Mouse (Mus musculus) midbrain, embryonic 16.5 days (tissue): ENCODE measurements around the gene Auts2. TPM values are rescaled to one million over a fixed set of nuclear protein-coding genes. Genes with fewer than 3 reads are reported as not detected.

Experiments used
- ATAC-seq: fragments of 200-750 bp; cut with Nextera tagmentation; 2 replicates; pipeline ENCODE4 v1.8.0; 2017; ENCODE audit warnings: moderate TSS enrichment
- H3K27ac ChIP-seq: fragments of 300-500 bp; sonication (generic); 2 replicates; pipeline ENCODE4 v1.5.1; 2014; ENCODE audit warnings: mild to moderate bottlenecking, low read length, mixed read lengths
- H3K27me3 ChIP-seq: fragments of 300-500 bp; sonication (generic); 2 replicates; pipeline ENCODE4 v1.6.1; 2014; ENCODE audit warnings: low read depth, low read length, mixed read lengths; ENCODE audit not compliant: control insufficient read depth, insufficient read depth
- H3K36me3 ChIP-seq: fragments of 300-500 bp; sonication (generic); 2 replicates; pipeline ENCODE4 v1.6.1; 2014; ENCODE audit warnings: mild to moderate bottlenecking, low read length, moderate library complexity, mixed read lengths; ENCODE audit not compliant: control insufficient read depth, insufficient read depth
- H3K4me1 ChIP-seq: fragments of 300-500 bp; sonication (generic); 2 replicates; pipeline ENCODE4 v1.6.1; 2014; ENCODE audit warnings: mild to moderate bottlenecking, low read length, mixed read lengths; ENCODE audit not compliant: control insufficient read depth, insufficient read depth
- H3K4me2 ChIP-seq: fragments of 300-500 bp; sonication (generic); 2 replicates; pipeline ENCODE4 v1.6.1; 2014; ENCODE audit warnings: mild to moderate bottlenecking, low read length, mixed read lengths
- H3K4me3 ChIP-seq: fragments of 300-500 bp; sonication (generic); 2 replicates; pipeline ENCODE4 v1.5.1; 2014; ENCODE audit warnings: low read depth, mild to moderate bottlenecking, low read length, moderate library complexity, mixed read lengths
- H3K9ac ChIP-seq: fragments of 300-500 bp; sonication (generic); 2 replicates; pipeline ENCODE4 v1.6.1; 2014; ENCODE audit warnings: low read depth, low read length, mixed read lengths
- H3K9me3 ChIP-seq: fragments of 300-500 bp; sonication (generic); replicated peaks from 2 replicates; pipeline ENCODE4 v1.6.1; 2014; ENCODE audit warnings: mild to moderate bottlenecking, low read length, mixed read lengths; ENCODE audit not compliant: control insufficient read depth, poor library complexity, severe bottlenecking
- WGBS: fragments of 180-500 bp; shearing (Covaris S2); extraction: QIAGEN DNeasy Blood & Tissue Kit; methylation state at CpG from one replicate; pipeline ENCODE4 v1.1.7; 2014; 5-methylcytosine and 5-hydroxymethylcytosine counted together
- polyA plus RNA-seq: library from polyadenylated mRNA; unstranded; fragments of >200 nt; fragmentation: Nextera tagmentation; extraction: Ambion mirVana; gene quantifications from 2 replicates; pipeline ENCODE4 v1.2.1, GENCODE M21; 2015

Auts2 gene
- polyA plus RNA-seq, 1 experiment from 2014 or later = 49.8 TPM

DNA sequence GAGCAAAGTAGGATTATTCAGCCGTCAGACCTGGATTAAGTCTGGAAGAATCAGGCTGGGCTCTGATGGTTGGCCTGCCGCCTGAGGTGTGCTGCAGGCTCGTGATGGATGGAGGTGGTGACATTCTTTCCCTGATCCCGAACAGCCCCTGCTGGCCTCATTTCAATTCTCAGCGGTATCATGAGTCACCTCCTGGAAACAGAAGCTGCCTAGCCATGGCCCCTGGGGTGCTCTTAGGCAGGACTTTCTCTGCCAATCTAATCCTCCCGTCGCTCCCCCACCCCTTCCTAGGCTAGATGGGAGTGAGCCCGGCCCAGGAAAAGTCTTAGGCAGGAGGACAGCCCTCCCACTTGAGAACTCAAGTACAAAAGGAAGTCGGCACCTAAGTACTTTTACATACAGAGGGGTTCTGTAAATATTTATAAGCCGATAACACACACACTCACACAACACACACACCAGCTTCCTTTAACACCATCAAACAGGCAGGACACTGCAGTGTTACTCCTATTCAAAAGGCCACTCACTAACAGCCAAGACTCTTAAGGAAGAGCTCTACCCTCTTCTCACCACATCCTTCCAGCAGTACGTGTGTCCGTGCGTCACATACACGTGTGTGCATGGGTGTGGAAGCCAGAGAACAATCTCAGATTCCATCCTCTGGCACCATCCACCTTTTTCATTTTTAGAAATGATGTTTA, 1027.3 kb downstream of the Auts2 start:
- no peak overlapping the region for H3K27ac ChIP-seq
- no peaks in the 10 kb centered on the region for H3K36me3 ChIP-seq
- H3K4me3 ChIP-seq = no peak overlapping the region
- H3K4me2 ChIP-seq = no peak overlapping the region
- no peak overlapping the region for H3K9ac ChIP-seq
- H3K27me3 ChIP-seq = no peaks in the 10 kb centered on the region
- ATAC-seq = no peak
- H3K9me3 ChIP-seq = no peaks in the 10 kb centered on the region
- WGBS = 22% methylated on average over 14 of the region's 14 CpGs
- peaks cover 32% of the 10 kb centered on the region for H3K4me1 ChIP-seq

- H3K4me1 ChIP-seq = peaks cover 30% of the 10 kb centered on the region
- no peak overlapping the region for H3K9ac ChIP-seq
- H3K9me3 ChIP-seq = no peaks in the 10 kb centered on the region
- no peak for ATAC-seq
- WGBS = 23% methylated on average over 3 of the region's 3 CpGs
- no peak overlapping the region for H3K4me2 ChIP-seq
- peak overlapping the region; percentile 31 for H3K27ac ChIP-seq
- H3K27me3 ChIP-seq = no peaks in the 10 kb centered on the region
- no peaks in the 10 kb centered on the region for H3K36me3 ChIP-seq
- H3K4me3 ChIP-seq = no peak overlapping the region
These were observed 1029.4 kb downstream of the Auts2 start for GRCm38 (mm10) chr5:131513753-131514152.

DNA sequence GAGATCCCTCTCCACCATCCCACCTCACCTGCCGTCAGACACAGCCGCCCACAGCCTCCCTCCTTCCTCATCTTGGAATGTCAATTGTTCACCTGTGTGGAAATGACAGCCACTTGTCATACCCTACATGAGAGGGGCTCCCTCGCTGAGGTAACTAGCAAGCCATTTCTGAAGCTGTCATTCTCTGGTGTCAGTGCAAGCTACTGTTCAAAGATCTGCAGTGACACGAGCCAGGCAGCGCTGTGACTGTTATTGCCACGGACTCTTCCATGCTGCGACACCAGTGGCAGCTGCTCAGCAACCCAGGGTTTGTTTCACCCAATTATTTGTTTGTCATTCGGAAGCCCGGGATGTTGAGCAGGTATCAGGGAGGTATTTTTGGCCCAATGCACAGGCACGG, 1030.5 kb downstream of the Auts2 start:
- H3K9ac ChIP-seq = no peak overlapping the region
- H3K4me3 ChIP-seq = no peak overlapping the region
- peaks cover 25% of the 10 kb centered on the region for H3K4me1 ChIP-seq
- H3K36me3 ChIP-seq = no peaks in the 10 kb centered on the region
- H3K9me3 ChIP-seq = no peaks in the 10 kb centered on the region
- no peak overlapping the region for H3K4me2 ChIP-seq
- 79% methylated on average over 10 of the region's 10 CpGs for WGBS
- H3K27ac ChIP-seq = no peak overlapping the region
- ATAC-seq = peak; percentile 61
- H3K27me3 ChIP-seq = no peaks in the 10 kb centered on the region

- 90% methylated on average over 5 of the region's 5 CpGs for WGBS
- H3K27me3 ChIP-seq = no peaks in the 10 kb centered on the region
These were observed 1032.5 kb downstream of the Auts2 start for GRCm38 (mm10) chr5:131510659-131511058.

DNA sequence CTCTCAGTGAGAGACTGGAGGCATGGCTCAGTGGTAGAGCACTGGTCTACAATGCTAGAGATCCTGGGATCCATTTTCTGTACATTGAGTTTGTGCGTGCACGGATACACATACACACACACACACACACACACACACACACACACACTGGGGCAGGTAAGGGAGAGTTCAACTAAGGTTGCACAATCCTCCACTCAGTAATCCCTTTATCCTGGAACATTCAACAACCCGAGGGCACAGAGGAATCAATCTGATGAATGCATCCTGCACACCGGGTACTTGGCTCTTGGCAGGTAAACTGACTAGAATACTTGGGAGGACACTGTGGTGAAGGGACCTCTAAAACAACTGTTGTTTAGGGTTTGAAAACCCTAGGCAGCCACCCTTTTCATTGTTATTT, 1033.8 kb downstream of the Auts2 start:
- Histone ChIP-seq H3K4me2 (no peak overlapping the region), H3K27ac (no peak overlapping the region), H3K27me3 (no peaks in the 10 kb centered on the region), H3K9ac (no peak overlapping the region), H3K36me3 (no peaks in the 10 kb centered on the region), H3K4me1 (peaks cover 6% of the 10 kb centered on the region), H3K9me3 (no peaks in the 10 kb centered on the region), H3K4me3 (no peak overlapping the region)
- WGBS = 82% methylated on average over 4 of the region's 4 CpGs
- no peak for ATAC-seq

More at GRCm38 (mm10) chr5:131510659-131511058, 1032.5 kb downstream of the Auts2 start:
- Histone ChIP-seq H3K9ac (no peak overlapping the region), H3K4me2 (no peak overlapping the region), H3K4me1 (peaks cover 9% of the 10 kb centered on the region), H3K36me3 (no peaks in the 10 kb centered on the region), H3K9me3 (no peaks in the 10 kb centered on the region), H3K27ac (no peak overlapping the region), H3K4me3 (no peak overlapping the region)
- ATAC-seq = no peak

DNA sequence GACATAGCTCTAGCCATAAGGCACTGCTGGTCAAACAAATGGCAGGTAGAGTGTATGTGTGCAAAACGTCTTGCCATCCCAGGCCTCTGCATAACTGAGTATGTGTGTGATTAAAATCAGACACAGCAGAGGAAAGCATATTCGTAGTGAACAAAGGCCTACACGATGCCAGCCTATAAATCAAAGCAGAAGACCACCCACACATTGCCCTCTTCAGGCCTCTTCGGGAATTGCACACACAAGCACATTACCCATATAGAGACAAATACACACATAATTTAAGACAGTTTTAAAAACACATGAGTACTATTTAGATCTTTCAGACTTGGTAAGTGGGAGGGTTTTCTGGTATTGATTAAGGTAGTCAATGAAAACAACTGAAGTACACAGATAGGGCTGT, 1044.3 kb downstream of the Auts2 start:
- Histone ChIP-seq H3K27ac (no peak overlapping the region), H3K36me3 (no peaks in the 10 kb centered on the region), H3K4me1 (0 out of 2 replicates have a peak, but pooled peaks cover 5% of the 10 kb centered on the region), H3K9ac (no peak overlapping the region), H3K9me3 (no peaks in the 10 kb centered on the region), H3K4me2 (no peak overlapping the region), H3K27me3 (no peaks in the 10 kb centered on the region), H3K4me3 (no peak overlapping the region)
- 96% methylated on average over 4 of the region's 4 CpGs for WGBS
- no peak for ATAC-seq

GRCm38 (mm10) chr5:131496517-131497216, 1046.5 kb downstream of the Auts2 start:
- 93% methylated on average over 10 of the region's 10 CpGs for WGBS
- Histone ChIP-seq H3K9ac (no peak overlapping the region), H3K4me2 (no peak overlapping the region), H3K27ac (no peak overlapping the region), H3K27me3 (no peaks in the 10 kb centered on the region), H3K36me3 (no peaks in the 10 kb centered on the region), H3K4me3 (no peak overlapping the region), H3K9me3 (no peaks in the 10 kb centered on the region), H3K4me1 (peaks cover 9% of the 10 kb centered on the region; the same call in 1 of the 2 replicates)
- ATAC-seq = peak; percentile 61; the same call in 1 of the 2 replicates

GRCm38 (mm10) chr5:131494564-131494963, 1048.6 kb downstream of the Auts2 start:
- Histone ChIP-seq H3K4me1 (peaks cover 6% of the 10 kb centered on the region; the same call in 1 of the 2 replicates), H3K9ac (no peak overlapping the region)
- WGBS = 75% methylated on average over 5 of the region's 5 CpGs

DNA sequence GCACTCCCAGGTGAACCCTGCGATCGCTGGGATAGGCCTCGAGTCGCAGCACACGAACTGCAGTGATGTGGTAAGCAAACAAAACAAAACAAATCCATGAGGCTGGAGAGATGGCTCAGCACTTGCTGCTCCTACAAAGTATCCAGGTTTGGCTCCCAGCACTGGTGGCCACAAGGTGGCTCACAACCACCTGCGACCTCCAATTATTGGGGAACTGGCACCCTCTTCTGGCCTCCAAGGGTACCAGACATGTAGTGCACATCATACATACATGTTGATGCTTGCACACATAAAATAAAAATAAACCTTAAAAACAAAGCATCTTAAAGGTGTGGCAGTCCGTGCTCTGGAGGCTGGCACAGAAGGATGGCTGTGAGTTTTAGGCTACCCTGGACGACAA, 1050.6 kb downstream of the Auts2 start:
- WGBS = 87% methylated on average over 8 of the region's 8 CpGs

More at GRCm38 (mm10) chr5:131494564-131494963, 1048.6 kb downstream of the Auts2 start:
- Histone ChIP-seq H3K27ac (no peak overlapping the region), H3K4me2 (no peak overlapping the region), H3K27me3 (no peaks in the 10 kb centered on the region), H3K9me3 (no peaks in the 10 kb centered on the region), H3K36me3 (no peaks in the 10 kb centered on the region), H3K4me3 (no peak overlapping the region)
- ATAC-seq = no peak

More for the DNA sequence above, 1050.6 kb downstream of the Auts2 start:
- H3K9ac ChIP-seq = no peak overlapping the region
- H3K36me3 ChIP-seq = no peaks in the 10 kb centered on the region
- no peaks in the 10 kb centered on the region for H3K27me3 ChIP-seq
- no peak for ATAC-seq
- H3K4me3 ChIP-seq = no peak overlapping the region
- no peaks in the 10 kb centered on the region for H3K9me3 ChIP-seq
- no peak overlapping the region for H3K4me2 ChIP-seq
- H3K27ac ChIP-seq = no peak overlapping the region
- peaks cover 6% of the 10 kb centered on the region; the same call in 1 of the 2 replicates for H3K4me1 ChIP-seq
